Mouse (Mus musculus): Measurements from ENCODE around the gene Zbtb8a. TPM values are rescaled to one million over a fixed set of nuclear protein-coding genes. Genes with fewer than 3 reads are reported as not detected.

Gene Zbtb8a
- total and polyA plus RNA-seq, 3 experiments: 0.89 to 1.6 TPM; not detected in 1

- peaks cover 0 to 10% of the 10 kb centered on the region in 2 experiments; a peak in 3 of 4 replicates for H3K4me1 ChIP-seq (ENCODE audit: control insufficient read depth in 1 of 2, insufficient read depth in 2 of 2, low read length in 2 of 2)
- TF ChIP-seq BHLHE40 (IDR thresholded peaks at IDR 0.05; ENCODE audit: borderline replicate concordance, low read depth, low read length) (no peak), ZC3H11A (IDR thresholded peaks at IDR 0.05; ENCODE audit: low read depth, low read length) (no peak), TAL1 (IDR thresholded peaks at IDR 0.05; ENCODE audit: low read length) (no peak), JUND (IDR thresholded peaks at IDR 0.05; ENCODE audit: low read depth, low read length) (no peak), EP300 (IDR thresholded peaks at IDR 0.05; ENCODE audit: low read depth in 1 of 2, low read length in 2 of 2) (no peak), POLR2A (IDR thresholded peaks at IDR 0.05; ENCODE audit: control insufficient read depth in 1 of 2, insufficient read depth in 1 of 2, low read depth in 1 of 2, low read length in 2 of 2, poor library complexity in 1 of 2) (no peak), ZKSCAN1 (IDR thresholded peaks at IDR 0.05; ENCODE audit: low read depth, low read length) (no peak)
- H3K4me3 ChIP-seq (ENCODE audit: control insufficient read depth in 1 of 2, insufficient read depth in 1 of 2, low read depth in 2 of 2, low read length in 2 of 2): no peak overlapping the region
- no peak overlapping the region for H3K9ac ChIP-seq (ENCODE audit: control insufficient read depth, low read depth, low read length, poor library complexity, severe bottlenecking)
- H3K36me3 ChIP-seq (ENCODE audit: control insufficient read depth in 1 of 2, insufficient read depth in 2 of 2, low read length in 2 of 2): peaks cover 0 to 7% of the 10 kb centered on the region in 2 experiments; a peak in 2 of 4 replicates
- H3K9me3 ChIP-seq (replicated peaks; ENCODE audit: insufficient read depth, low read length): no peaks in the 10 kb centered on the region
- H3K27me3 ChIP-seq (ENCODE audit: control insufficient read depth in 1 of 2, insufficient read depth in 2 of 2, low read length in 2 of 2): no peaks in the 10 kb centered on the region
- H3K79me2 ChIP-seq (ENCODE audit: control insufficient read depth, insufficient read depth, low read length, poor library complexity): no peaks in the 10 kb centered on the region
- H3K27ac ChIP-seq (ENCODE audit: control insufficient read depth, low read depth, low read length): no peak overlapping the region
- no peak for DNase-seq (ENCODE audit: low read depth, low spot score)
Observed at GRCm38 (mm10) chr4:129388404-129388803, 10.5 kb upstream of the Zbtb8a start.

GRCm38 (mm10) chr4:129386989-129387388 lies 9.1 kb upstream of the Zbtb8a start:
- H3K9ac ChIP-seq (ENCODE audit: control insufficient read depth, low read depth, low read length, poor library complexity, severe bottlenecking): no peak overlapping the region
- H3K36me3 ChIP-seq (ENCODE audit: control insufficient read depth in 1 of 2, insufficient read depth in 2 of 2, low read length in 2 of 2): peaks cover 0 to 7% of the 10 kb centered on the region in 2 experiments; a peak in 2 of 4 replicates
- peaks cover 0 to 17% of the 10 kb centered on the region in 2 experiments; a peak in 3 of 4 replicates for H3K4me1 ChIP-seq (ENCODE audit: control insufficient read depth in 1 of 2, insufficient read depth in 2 of 2, low read length in 2 of 2)
- H3K4me3 ChIP-seq (ENCODE audit: control insufficient read depth in 1 of 2, insufficient read depth in 1 of 2, low read depth in 2 of 2, low read length in 2 of 2): no peak overlapping the region
- no peaks in the 10 kb centered on the region for H3K27me3 ChIP-seq (ENCODE audit: control insufficient read depth in 1 of 2, insufficient read depth in 2 of 2, low read length in 2 of 2)
- 0 out of 2 replicates have a peak, but pooled peaks have one; percentile 4 for TF ChIP-seq MXI1 (IDR thresholded peaks at IDR 0.05; ENCODE audit: low read depth, low read length)
- TF ChIP-seq USF2 (IDR thresholded peaks at IDR 0.05; ENCODE audit: borderline replicate concordance in 1 of 2, insufficient read depth in 1 of 2, low read depth in 1 of 2, low read length in 2 of 2): no peak
- H3K79me2 ChIP-seq (ENCODE audit: control insufficient read depth, insufficient read depth, low read length, poor library complexity): no peaks in the 10 kb centered on the region
- H3K9me3 ChIP-seq (replicated peaks; ENCODE audit: insufficient read depth, low read length): no peaks in the 10 kb centered on the region
- H3K27ac ChIP-seq (ENCODE audit: control insufficient read depth, low read depth, low read length): peak overlapping the region; percentile 54
- DNase-seq (ENCODE audit: low read depth, low spot score): peak; percentile 46

- Histone ChIP-seq H3K27ac (ENCODE audit: control insufficient read depth, low read depth, low read length) (peak overlapping the region; percentile 54), H3K4me3 (ENCODE audit: control insufficient read depth in 1 of 2, insufficient read depth in 1 of 2, low read depth in 2 of 2, low read length in 2 of 2) (peak overlapping the region; percentile 56 to 64; a peak in 3 of 4 replicates), H3K36me3 (ENCODE audit: control insufficient read depth in 1 of 2, insufficient read depth in 2 of 2, low read length in 2 of 2) (peaks cover 0 to 7% of the 10 kb centered on the region in 2 experiments; a peak in 2 of 4 replicates), H3K79me2 (ENCODE audit: control insufficient read depth, insufficient read depth, low read length, poor library complexity) (no peaks in the 10 kb centered on the region), H3K9ac (ENCODE audit: control insufficient read depth, low read depth, low read length, poor library complexity, severe bottlenecking) (peak overlapping the region; percentile 40), H3K9me3 (replicated peaks; ENCODE audit: insufficient read depth, low read length) (no peaks in the 10 kb centered on the region), H3K4me1 (ENCODE audit: control insufficient read depth in 1 of 2, insufficient read depth in 2 of 2, low read length in 2 of 2) (peaks cover 0 to 17% of the 10 kb centered on the region in 2 experiments; a peak in 3 of 4 replicates), H3K27me3 (ENCODE audit: control insufficient read depth in 1 of 2, insufficient read depth in 2 of 2, low read length in 2 of 2) (no peaks in the 10 kb centered on the region)
- DNase-seq (ENCODE audit: low read depth, low spot score): peak; percentile 78
- TF ChIP-seq SIN3A (IDR thresholded peaks at IDR 0.05; ENCODE audit: low read length): 0 out of 2 replicates have a peak, but pooled peaks have one; percentile 33
- peak; percentile 59; the same call in 1 of the 2 replicates for TF ChIP-seq ETS1 (IDR thresholded peaks at IDR 0.05; ENCODE audit: low read depth, low read length)
- TF ChIP-seq BHLHE40 (IDR thresholded peaks at IDR 0.05; ENCODE audit: borderline replicate concordance, low read depth, low read length): no peak
- TF ChIP-seq CHD2 (IDR thresholded peaks at IDR 0.05; ENCODE audit: low read length): no peak
- 0 out of 2 replicates have a peak, but pooled peaks have one; percentile 23 for TF ChIP-seq MAX (IDR thresholded peaks at IDR 0.05; ENCODE audit: low read length)
- TF ChIP-seq ELF1 (IDR thresholded peaks at IDR 0.05; ENCODE audit: low read depth, low read length): peak; percentile 28; the same call in 1 of the 2 replicates
- TF ChIP-seq MAZ (IDR thresholded peaks at IDR 0.05; ENCODE audit: low read depth, low read length): 0 out of 2 replicates have a peak, but pooled peaks have one; percentile 27
- TF ChIP-seq KAT2A (conservative IDR thresholded peaks at IDR 0.05; ENCODE audit: low read depth, low read length): no peak; the same call in 1 of the 2 replicates
- TF ChIP-seq MYB (IDR thresholded peaks at IDR 0.05; ENCODE audit: low read depth, low read length): peak; percentile 36; the same call in 1 of the 2 replicates
- TF ChIP-seq MXI1 (IDR thresholded peaks at IDR 0.05; ENCODE audit: low read depth, low read length): 0 out of 2 replicates have a peak, but pooled peaks have one; percentile 42
- TF ChIP-seq EP300 (IDR thresholded peaks at IDR 0.05; ENCODE audit: low read depth in 1 of 2, low read length in 2 of 2): peak; percentile 60 to 85; a peak in 3 of 4 replicates
- TF ChIP-seq TAL1 (IDR thresholded peaks at IDR 0.05; ENCODE audit: low read length): peak; percentile 65
- TF ChIP-seq RCOR1 (IDR thresholded peaks at IDR 0.05; ENCODE audit: low read depth, low read length): peak; percentile 41
- TF ChIP-seq GATA1 (IDR thresholded peaks at IDR 0.05; ENCODE audit: low read depth, low read length): peak; percentile 81
- TF ChIP-seq POLR2AphosphoS5 (IDR thresholded peaks at IDR 0.05; ENCODE audit: borderline replicate concordance, low read depth, low read length): no peak
- no peak for TF ChIP-seq UBTF (IDR thresholded peaks at IDR 0.05; ENCODE audit: borderline replicate concordance, insufficient read depth, low read depth, low read length)
- no peak for TF ChIP-seq ZKSCAN1 (IDR thresholded peaks at IDR 0.05; ENCODE audit: low read depth, low read length)
- TF ChIP-seq ZNF384 (IDR thresholded peaks at IDR 0.05; ENCODE audit: low read depth, low read length): peak; percentile 78
Observed at GRCm38 (mm10) chr4:129386269-129386946, 8.5 kb upstream of the Zbtb8a start.

Data from MEL (cell line).